Mouse (Mus musculus) embryonic facial prominence, embryonic 11.5 days (tissue): ENCODE data around the gene Ascl1. TPM values are rescaled to one million over a fixed set of nuclear protein-coding genes. Genes with fewer than 3 reads are reported as not detected.

Experiments
- ATAC-seq: fragments of 200-750 bp; cut with Nextera tagmentation; replicated peaks from 2 replicates; pipeline ENCODE4 v1.8.0; 2017; ENCODE audit warnings: low read depth; ENCODE audit not compliant: insufficient number of reproducible peaks, low FRiP score, low TSS enrichment
- DNase-seq: peaks from one replicate; pipeline ENCODE4 v3.0.0-alpha.2; 2015; ENCODE audit warnings: low spot score
- H3K27ac ChIP-seq: fragments of 300-500 bp; sonication (generic); replicated peaks from 2 replicates; pipeline ENCODE4 v1.5.1; 2014; ENCODE audit warnings: mild to moderate bottlenecking, low read depth, low read length, control low read depth
- H3K27me3 ChIP-seq: fragments of 300-500 bp; sonication (generic); 2 replicates; pipeline ENCODE4 v1.6.1; 2014; ENCODE audit warnings: mild to moderate bottlenecking, low read length, moderate library complexity, mixed read lengths; ENCODE audit not compliant: control insufficient read depth, insufficient read depth
- H3K36me3 ChIP-seq: fragments of 300-500 bp; sonication (generic); replicated peaks from 2 replicates; pipeline ENCODE4 v1.6.1; 2014; ENCODE audit warnings: low read depth, mild to moderate bottlenecking, low read length, moderate library complexity, mixed read lengths; ENCODE audit not compliant: control insufficient read depth, insufficient read depth
- H3K4me1 ChIP-seq: fragments of 300-500 bp; sonication (generic); 2 replicates; pipeline ENCODE4 v1.6.1; 2014; ENCODE audit warnings: low read length, mixed read lengths; ENCODE audit not compliant: control insufficient read depth, insufficient read depth
- H3K4me2 ChIP-seq: fragments of 300-500 bp; sonication (generic); 2 replicates; pipeline ENCODE4 v1.6.1; 2014; ENCODE audit warnings: low read depth, mild to moderate bottlenecking, control low read depth, low read length, moderate library complexity
- H3K4me3 ChIP-seq: fragments of 300-500 bp; sonication (generic); 2 replicates; pipeline ENCODE4 v1.5.1; 2014; ENCODE audit warnings: low read depth, low read length, control low read depth
- H3K9ac ChIP-seq: fragments of 300-500 bp; sonication (generic); replicated peaks from 2 replicates; pipeline ENCODE4 v1.6.1; 2014; ENCODE audit warnings: mild to moderate bottlenecking, control low read depth, low read length
- H3K9me3 ChIP-seq: fragments of 300-500 bp; sonication (generic); replicated peaks from 2 replicates; pipeline ENCODE4 v1.6.1; 2016; ENCODE audit warnings: mild to moderate bottlenecking, low read length, inconsistent platforms, mixed read lengths; ENCODE audit not compliant: control insufficient read depth
- WGBS: fragments of 180-500 bp; shearing (Covaris S2); extraction: QIAGEN DNeasy Blood & Tissue Kit; methylation state at CpG from one replicate; pipeline ENCODE4 v1.1.7; 2014; 5-methylcytosine and 5-hydroxymethylcytosine counted together
- polyA plus RNA-seq: library from polyadenylated mRNA; unstranded; fragments of >200 nt; fragmentation: Nextera tagmentation; extraction: Ambion mirVana; gene quantifications from 2 replicates; pipeline ENCODE4 v1.2.1, GENCODE M21; 2014

The Ascl1 gene
- polyA plus RNA-seq, 1 experiment from 2014 or later = 10.6 TPM

DNA sequence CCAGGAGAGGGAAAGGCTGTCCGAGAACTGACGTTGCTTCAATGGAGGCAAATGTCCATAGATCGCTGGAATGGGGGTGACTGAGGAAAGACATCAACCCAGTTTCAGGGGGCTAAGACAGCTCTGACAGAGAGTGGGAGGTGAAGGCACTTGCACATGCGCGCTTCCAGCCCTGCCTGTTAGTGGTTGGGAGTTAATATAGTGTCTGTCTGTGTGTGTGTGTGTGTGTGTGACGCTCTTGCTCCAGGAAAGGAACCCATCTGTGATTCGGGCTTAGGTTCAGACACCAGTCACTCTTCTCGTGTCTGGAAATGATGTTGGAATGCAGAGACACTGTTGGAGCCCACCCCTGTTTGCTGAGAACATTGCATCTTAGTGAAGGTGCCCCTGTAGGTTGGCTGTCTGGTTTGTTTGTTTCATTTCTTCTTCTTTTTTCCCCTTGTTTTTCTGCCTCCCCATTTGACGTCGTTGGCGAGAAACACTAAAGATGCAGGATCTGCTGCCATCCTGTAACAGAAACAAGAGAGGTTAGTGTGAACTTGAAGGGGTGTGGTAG, 1.9 kb downstream of the Ascl1 start:
- no peaks in the 10 kb centered on the region for H3K4me1 ChIP-seq
- no peak overlapping the region for H3K27ac ChIP-seq
- H3K4me3 ChIP-seq = peak overlapping the region; percentile 62
- no peaks in the 10 kb centered on the region for H3K9me3 ChIP-seq
- H3K4me2 ChIP-seq = peak overlapping the region; percentile 26; the same call in 1 of the 2 replicates
- H3K9ac ChIP-seq = no peak overlapping the region
- ATAC-seq = no peak
- 1% methylated on average over 11 of the region's 11 CpGs for WGBS
- peaks cover 71% of the 10 kb centered on the region for H3K27me3 ChIP-seq
- no peaks in the 10 kb centered on the region for H3K36me3 ChIP-seq
- DNase-seq = no peak

DNA sequence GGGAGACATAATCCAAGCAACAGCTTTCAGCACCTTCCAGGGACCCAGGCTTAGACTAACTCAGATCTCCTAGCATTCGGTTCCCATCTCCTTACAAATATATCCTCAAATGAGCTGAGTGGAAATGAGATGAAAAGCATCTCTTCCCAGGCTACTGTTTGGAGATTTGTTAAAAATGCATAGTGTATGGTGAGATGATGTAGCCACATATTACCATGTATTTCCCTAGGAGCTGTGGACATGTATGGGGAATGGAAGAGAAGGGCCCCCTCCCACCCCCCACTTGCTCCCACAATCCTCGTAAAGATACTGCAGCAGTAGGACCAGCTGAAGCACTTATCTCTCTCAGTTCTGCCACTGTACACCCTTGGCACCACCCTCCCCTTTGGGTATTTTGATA, 3.1 kb downstream of the Ascl1 start:
- no peak overlapping the region for H3K9ac ChIP-seq
- DNase-seq (no peak), ATAC-seq (no peak)
- H3K4me2 ChIP-seq = no peak overlapping the region
- no peaks in the 10 kb centered on the region for H3K4me1 ChIP-seq
- 6% methylated on average over 2 of the region's 2 CpGs for WGBS
- H3K27ac ChIP-seq = no peak overlapping the region
- no peak overlapping the region for H3K4me3 ChIP-seq
- no peaks in the 10 kb centered on the region for H3K36me3 ChIP-seq
- H3K9me3 ChIP-seq = no peaks in the 10 kb centered on the region
- peaks cover 83% of the 10 kb centered on the region for H3K27me3 ChIP-seq

DNA sequence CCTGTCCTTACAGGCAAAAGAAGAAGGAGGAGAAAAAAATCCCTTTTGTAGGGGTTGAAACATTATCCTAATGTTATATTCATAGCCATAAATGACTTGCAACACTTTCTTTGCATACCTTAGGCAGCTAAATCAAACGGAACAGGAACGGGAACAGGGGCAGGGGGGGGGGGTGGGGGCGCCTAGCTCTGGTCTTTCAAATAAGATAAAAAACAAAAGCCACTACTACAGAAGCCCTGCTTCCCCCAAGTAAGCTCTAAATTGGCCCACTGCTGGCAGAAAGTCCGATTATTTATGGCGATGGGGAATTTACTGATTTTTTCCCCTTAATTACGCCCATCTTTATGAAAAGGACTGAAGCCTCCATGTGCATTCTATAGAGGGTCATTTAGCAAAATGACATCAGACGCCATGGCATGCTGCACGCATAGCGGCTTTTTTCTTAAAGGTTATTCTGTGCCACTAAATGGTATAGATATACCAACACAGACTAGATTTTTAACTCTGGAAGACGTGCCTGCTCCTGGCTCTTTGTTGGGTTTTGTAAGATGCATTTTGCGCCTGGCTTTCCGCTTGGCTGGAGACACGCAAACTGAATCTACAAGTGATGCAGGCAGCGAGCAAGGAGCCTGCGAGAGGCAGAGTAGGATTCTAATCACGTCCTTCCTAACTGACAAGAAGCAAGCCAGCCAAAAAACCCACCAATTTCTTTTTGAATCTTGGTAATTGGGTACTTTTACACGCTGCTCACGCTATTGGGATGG, 4.0 kb downstream of the Ascl1 start:
- peaks cover 82% of the 10 kb centered on the region for H3K27me3 ChIP-seq
- no peak overlapping the region for H3K27ac ChIP-seq
- H3K4me2 ChIP-seq = no peak overlapping the region
- ATAC-seq (no peak), DNase-seq (peak; percentile 58)
- H3K36me3 ChIP-seq = no peaks in the 10 kb centered on the region
- 3% methylated on average over 18 of the region's 18 CpGs for WGBS
- H3K9ac ChIP-seq = no peak overlapping the region
- no peak overlapping the region for H3K4me3 ChIP-seq
- H3K9me3 ChIP-seq = no peaks in the 10 kb centered on the region
- peaks cover 2% of the 10 kb centered on the region; the same call in 1 of the 2 replicates for H3K4me1 ChIP-seq

DNA sequence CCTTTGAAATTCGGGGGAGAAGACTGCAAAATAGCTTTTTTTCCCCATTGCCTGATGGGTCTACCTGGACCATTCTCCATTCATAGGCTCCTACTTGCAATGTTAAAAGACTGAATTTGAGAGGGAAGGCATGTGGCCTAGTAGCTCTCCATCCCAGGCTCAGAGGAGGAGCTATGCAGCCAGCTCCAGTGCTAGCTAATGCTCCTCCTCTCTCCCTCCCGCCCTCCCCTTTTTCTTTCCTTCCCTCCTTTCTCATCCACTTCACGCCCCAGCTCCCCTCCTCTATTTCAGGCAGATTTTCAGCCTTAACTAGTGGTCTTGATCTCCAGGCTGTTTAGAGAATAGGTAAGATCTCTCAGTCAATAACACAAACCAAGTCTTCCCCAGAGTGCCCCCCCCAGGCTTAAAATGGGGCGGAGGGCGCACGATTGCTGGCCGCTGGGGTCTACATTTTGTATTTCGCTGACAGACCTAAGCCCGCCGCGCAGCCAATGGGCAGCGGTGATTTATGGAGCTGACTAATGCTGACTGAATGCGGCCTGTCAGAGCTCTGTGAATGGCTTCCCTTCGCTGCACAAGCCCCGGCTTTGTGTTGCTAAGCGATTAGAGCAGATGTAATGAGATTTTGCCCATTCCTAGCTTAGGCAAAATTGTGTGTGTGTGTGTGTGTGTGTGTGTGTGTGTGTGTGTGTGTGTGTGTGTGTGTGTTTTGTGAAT, 4.9 kb downstream of the Ascl1 start:
- Histone ChIP-seq H3K4me2 (peak overlapping the region; percentile 19), H3K36me3 (no peaks in the 10 kb centered on the region), H3K4me3 (no peak overlapping the region), H3K27me3 (peaks cover 74% of the 10 kb centered on the region), H3K27ac (no peak overlapping the region), H3K9ac (no peak overlapping the region), H3K4me1 (peaks cover 2% of the 10 kb centered on the region; the same call in 1 of the 2 replicates), H3K9me3 (no peaks in the 10 kb centered on the region)
- ATAC-seq (peak; percentile 77), DNase-seq (peak; percentile 83)
- under 1% methylated on average over 16 of the region's 16 CpGs for WGBS

DNA sequence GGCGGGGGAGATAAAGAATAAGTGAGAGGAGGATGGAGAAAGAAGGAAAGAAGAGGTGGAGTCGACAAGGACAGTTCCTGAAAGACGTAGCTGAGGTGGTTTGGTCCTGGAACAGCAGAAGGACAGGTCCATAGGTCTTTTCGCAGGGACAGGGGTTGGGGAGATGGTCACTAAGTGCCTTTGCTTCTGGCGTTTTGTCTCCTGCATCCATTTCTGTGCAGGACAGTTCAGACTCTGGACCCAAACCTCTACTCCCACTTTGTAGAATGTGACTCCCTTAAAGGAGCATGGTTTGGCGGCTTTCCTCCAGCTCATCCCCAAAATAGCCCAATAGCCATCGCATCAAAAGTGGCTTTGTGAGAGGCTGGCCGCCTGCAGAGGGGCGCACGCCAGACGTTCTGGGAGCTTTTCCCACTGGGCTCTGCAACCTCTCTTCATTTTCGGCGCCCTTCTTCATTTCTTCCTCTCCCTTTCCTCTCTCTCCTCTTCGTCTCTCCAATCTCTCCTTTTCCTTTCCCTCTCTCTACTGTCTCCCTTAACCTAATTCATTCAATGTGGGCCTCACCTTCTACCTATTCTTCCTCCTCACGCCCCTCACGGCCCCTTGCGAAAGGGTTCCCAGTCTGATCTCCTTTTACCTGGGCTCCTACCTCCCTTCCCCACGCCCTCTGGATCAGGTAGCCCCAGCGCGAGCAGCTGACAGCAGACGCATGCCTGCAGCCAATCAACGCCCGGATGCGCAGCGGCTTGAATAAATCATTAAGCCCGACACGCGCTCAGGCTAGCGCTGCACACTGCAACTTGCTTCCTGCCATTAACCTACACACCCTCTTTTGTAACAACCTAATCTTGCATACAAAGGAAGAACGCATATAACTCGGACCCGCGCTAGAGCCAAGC, 7.5 kb downstream of the Ascl1 start:
- Histone ChIP-seq H3K27ac (no peak overlapping the region), H3K9ac (no peak overlapping the region), H3K9me3 (no peaks in the 10 kb centered on the region), H3K4me2 (peak overlapping the region; percentile 22), H3K4me3 (peak overlapping the region; percentile 14), H3K4me1 (peaks cover 2% of the 10 kb centered on the region; the same call in 1 of the 2 replicates), H3K27me3 (peaks cover 52% of the 10 kb centered on the region), H3K36me3 (no peaks in the 10 kb centered on the region)
- peak; percentile 36; the same call in 1 of the 2 replicates for ATAC-seq
- WGBS = 1% methylated on average over 33 of the region's 33 CpGs
- DNase-seq = peak; percentile 68

DNA sequence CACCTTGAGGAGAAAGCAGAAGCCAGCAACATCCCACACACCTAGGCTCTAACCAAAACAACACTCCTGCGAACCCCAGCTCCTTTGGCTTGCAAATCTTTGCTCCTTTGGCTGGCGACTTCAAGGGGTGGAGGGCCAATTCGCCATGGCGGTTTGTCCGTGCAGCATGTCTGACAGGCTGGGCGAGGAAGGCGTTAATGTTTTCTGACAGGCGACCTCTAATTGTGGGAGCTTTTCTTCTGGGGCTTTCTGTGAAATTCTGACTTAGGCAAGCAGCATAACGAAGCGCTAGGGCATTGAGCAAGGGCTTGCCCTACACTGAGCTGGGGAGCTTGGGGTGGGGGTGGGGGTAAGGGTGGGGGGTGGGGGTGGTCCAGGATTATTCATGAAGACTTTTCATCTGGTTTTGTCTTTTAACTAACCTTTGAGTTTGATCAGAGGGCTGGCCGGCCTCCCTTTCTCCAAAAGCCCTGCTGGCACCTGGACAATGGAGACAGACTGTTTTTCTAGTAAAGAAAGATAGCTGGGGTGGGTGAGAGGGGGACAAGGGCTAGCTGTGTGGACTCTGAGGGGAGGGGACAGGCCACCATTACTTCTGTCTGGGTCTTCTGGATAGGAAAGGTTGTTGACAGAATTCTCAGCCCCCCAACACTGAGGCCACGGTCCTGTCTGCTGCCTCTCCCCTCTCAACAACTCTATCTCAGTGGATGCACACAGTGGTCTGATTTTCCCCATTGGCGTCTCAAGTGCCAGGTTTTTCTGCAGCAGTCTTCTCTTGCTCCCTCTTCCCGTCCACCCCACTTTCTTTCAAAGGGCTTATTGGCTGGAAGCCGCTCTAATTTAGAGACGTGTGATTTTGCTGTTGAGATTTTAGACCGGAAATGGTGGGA, 8.4 kb downstream of the Ascl1 start:
- DNase-seq (no peak), ATAC-seq (0 out of 2 replicates have a peak, but pooled peaks have one; percentile 27)
- Histone ChIP-seq H3K4me1 (peaks cover 2% of the 10 kb centered on the region; the same call in 1 of the 2 replicates), H3K9me3 (no peaks in the 10 kb centered on the region), H3K9ac (no peak overlapping the region), H3K27me3 (peaks cover 47% of the 10 kb centered on the region), H3K27ac (no peak overlapping the region), H3K4me2 (no peak overlapping the region), H3K4me3 (no peak overlapping the region), H3K36me3 (no peaks in the 10 kb centered on the region)
- 3% methylated on average over 17 of the region's 17 CpGs for WGBS

DNA sequence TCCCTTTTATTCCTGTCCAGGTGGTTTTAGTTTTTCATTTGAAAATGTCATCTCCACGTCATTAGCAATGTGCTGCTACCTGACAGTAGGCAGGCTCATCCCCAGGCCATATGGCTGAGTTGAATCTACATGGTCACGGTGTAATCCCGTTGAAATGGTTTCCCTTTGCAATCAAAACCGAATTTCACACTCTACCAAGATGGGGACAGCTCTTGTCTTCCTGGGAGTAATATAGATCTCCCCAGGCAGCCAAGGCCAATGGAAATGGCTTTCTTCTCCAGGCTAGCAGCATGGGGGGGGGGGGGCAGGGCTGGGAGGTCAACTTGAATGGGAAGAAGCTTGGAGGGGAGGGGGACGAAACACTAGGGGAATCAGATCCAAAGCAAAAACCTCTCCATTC, 15.6 kb downstream of the Ascl1 start:
- no peak overlapping the region for H3K4me3 ChIP-seq
- H3K4me2 ChIP-seq = no peak overlapping the region
- H3K27me3 ChIP-seq = no peaks in the 10 kb centered on the region
- H3K9ac ChIP-seq = no peak overlapping the region
- WGBS = 69% methylated on average over 5 of the region's 5 CpGs
- H3K4me1 ChIP-seq = no peaks in the 10 kb centered on the region
- ATAC-seq (no peak), DNase-seq (no peak)
- H3K36me3 ChIP-seq = no peaks in the 10 kb centered on the region
- H3K27ac ChIP-seq = no peak overlapping the region
- H3K9me3 ChIP-seq = no peaks in the 10 kb centered on the region
